Mouse (Mus musculus): ENCODE data around the gene Khdc3. TPM values are rescaled to one million over a fixed set of nuclear protein-coding genes. Genes with fewer than 3 reads are reported as not detected.

Khdc3 gene
- polyA plus RNA-seq, 1 experiment, result 2.2 TPM

DNA sequence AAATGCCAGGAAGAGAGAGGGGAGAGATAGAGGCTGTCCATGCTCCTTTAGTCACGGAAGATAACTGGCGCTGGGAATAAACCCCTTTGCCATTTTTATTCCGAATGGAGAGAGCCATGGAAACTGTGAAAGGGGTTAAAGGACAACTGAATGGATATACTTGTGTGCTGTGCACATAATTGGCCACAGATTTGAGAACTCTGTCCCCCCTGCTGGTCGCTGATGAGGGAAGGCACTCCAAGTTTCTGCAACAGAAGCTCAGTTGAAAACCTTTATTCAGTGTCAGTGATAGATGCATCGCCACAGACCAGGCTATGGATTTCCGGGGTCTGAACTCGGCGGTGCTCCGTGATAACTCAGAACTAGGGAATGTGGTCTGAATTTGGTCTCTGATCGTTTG lies 11.5 kb upstream of the Khdc3 start:
- peak overlapping the region; percentile 81 for H3K27ac ChIP-seq (ENCODE audit: control insufficient read depth, insufficient read depth, low read length)
- DNase-seq, result no peak
- no peaks in the 10 kb centered on the region for H3K36me3 ChIP-seq (ENCODE audit: control insufficient read depth, insufficient read depth, low read length)
- WGBS, result 83% methylated on average over 10 of the region's 10 CpGs
- TF ChIP-seq CTCF (IDR thresholded peaks at IDR 0.05; ENCODE audit: borderline replicate concordance, control insufficient read depth, extremely low read depth, insufficient read depth, low read length, poor library complexity) (no peak), POLR2A (IDR thresholded peaks at IDR 0.05; ENCODE audit: control insufficient read depth, extremely low read depth, insufficient read depth, low read length, poor library complexity) (no peak)
- H3K27me3 ChIP-seq (ENCODE audit: control insufficient read depth, insufficient read depth, low read length), result no peaks in the 10 kb centered on the region
- H3K4me3 ChIP-seq (ENCODE audit: control insufficient read depth, insufficient read depth, low read length), result no peak overlapping the region
- H3K4me1 ChIP-seq (replicated peaks; ENCODE audit: control insufficient read depth, insufficient read depth, low read length), result peaks cover 48% of the 10 kb centered on the region

DNA sequence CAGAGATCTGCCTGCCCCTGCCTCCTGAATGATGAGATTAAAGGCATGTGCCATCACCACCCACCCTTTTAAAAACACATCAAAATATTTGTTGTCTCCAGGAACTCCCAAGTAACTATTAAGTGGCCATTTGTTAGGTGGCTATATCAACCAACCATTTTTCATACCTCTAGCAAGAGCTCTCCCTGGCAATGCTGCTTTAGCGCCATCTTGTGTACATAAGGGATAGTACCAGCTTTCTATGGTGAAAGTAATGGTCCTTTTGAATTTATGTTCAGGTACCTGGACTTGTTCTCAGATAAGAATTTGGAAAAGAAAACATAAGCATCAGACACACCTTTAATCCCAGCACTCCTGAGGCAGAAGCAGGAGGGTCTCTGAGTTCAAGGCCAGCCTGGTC lies 9.9 kb upstream of the Khdc3 start:
- no peak for TF ChIP-seq POLR2A (IDR thresholded peaks at IDR 0.05; ENCODE audit: control insufficient read depth, extremely low read depth, insufficient read depth, low read length, poor library complexity)
- no peak for TF ChIP-seq CTCF (IDR thresholded peaks at IDR 0.05; ENCODE audit: borderline replicate concordance, control insufficient read depth, extremely low read depth, insufficient read depth, low read length, poor library complexity)
- Histone ChIP-seq H3K36me3 (ENCODE audit: control insufficient read depth, insufficient read depth, low read length) (no peaks in the 10 kb centered on the region), H3K4me1 (replicated peaks; ENCODE audit: control insufficient read depth, insufficient read depth, low read length) (peaks cover 37% of the 10 kb centered on the region), H3K4me3 (ENCODE audit: control insufficient read depth, insufficient read depth, low read length) (no peak overlapping the region), H3K27me3 (ENCODE audit: control insufficient read depth, insufficient read depth, low read length) (no peaks in the 10 kb centered on the region), H3K27ac (ENCODE audit: control insufficient read depth, insufficient read depth, low read length) (no peak overlapping the region)
- WGBS, result 4% methylated on average over 1 of the region's 1 CpGs
- DNase-seq, result peak; percentile 49

DNA sequence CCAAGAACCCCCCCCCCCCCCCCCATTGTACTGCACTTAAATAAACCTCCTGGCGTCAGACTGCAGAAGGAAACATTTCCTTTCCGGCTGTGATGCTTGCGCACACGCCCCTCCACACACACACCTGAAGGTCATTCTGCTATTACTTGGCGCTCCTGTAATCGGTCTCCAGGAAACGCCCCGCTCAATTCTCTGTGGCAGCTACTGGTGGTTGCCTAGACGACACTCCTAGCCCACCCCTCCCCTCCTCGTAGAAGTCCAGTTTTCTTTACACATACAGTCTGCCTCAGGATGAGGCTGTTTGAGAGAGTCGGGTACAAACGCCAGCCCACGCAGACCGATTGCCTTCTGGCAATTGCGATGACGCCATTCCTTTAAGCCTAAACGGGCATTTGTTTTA lies 7.1 kb upstream of the Khdc3 start:
- Histone ChIP-seq H3K27me3 (ENCODE audit: control insufficient read depth, insufficient read depth, low read length) (no peaks in the 10 kb centered on the region), H3K4me1 (replicated peaks; ENCODE audit: control insufficient read depth, insufficient read depth, low read length) (peaks cover 16% of the 10 kb centered on the region), H3K27ac (ENCODE audit: control insufficient read depth, insufficient read depth, low read length) (no peak overlapping the region), H3K36me3 (ENCODE audit: control insufficient read depth, insufficient read depth, low read length) (no peaks in the 10 kb centered on the region), H3K4me3 (ENCODE audit: control insufficient read depth, insufficient read depth, low read length) (no peak overlapping the region)
- TF ChIP-seq CTCF (IDR thresholded peaks at IDR 0.05; ENCODE audit: borderline replicate concordance, control insufficient read depth, extremely low read depth, insufficient read depth, low read length, poor library complexity), result no peak
- TF ChIP-seq POLR2A (IDR thresholded peaks at IDR 0.05; ENCODE audit: control insufficient read depth, extremely low read depth, insufficient read depth, low read length, poor library complexity), result no peak
- WGBS, result 93% methylated on average over 17 of the region's 17 CpGs
- no peak for DNase-seq

DNA sequence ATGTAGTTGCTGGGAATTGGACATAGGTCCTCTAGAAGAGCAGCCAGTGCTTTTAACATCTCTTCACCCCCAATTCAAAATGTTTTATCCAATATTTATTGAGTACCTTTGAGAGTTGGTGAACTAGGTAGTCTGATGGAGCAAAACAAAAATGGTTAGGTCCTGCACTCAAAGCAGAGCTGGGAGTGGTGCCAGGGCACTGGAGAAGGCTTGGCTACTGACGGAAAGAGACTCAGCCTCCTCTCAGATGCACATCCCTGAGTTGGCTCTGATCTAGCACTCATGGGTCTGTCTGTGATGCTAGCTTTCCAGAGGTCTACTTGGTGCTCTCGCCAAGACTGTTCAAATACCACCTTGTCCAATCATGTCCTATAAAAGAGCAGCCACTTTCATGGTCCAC lies 3.7 kb upstream of the Khdc3 start:
- DNase-seq, result no peak
- Histone ChIP-seq H3K4me1 (replicated peaks; ENCODE audit: control insufficient read depth, insufficient read depth, low read length) (peaks cover 7% of the 10 kb centered on the region), H3K27ac (ENCODE audit: control insufficient read depth, insufficient read depth, low read length) (no peak overlapping the region), H3K4me3 (ENCODE audit: control insufficient read depth, insufficient read depth, low read length) (no peak overlapping the region), H3K27me3 (ENCODE audit: control insufficient read depth, insufficient read depth, low read length) (no peaks in the 10 kb centered on the region), H3K36me3 (ENCODE audit: control insufficient read depth, insufficient read depth, low read length) (no peaks in the 10 kb centered on the region)
- TF ChIP-seq POLR2A (IDR thresholded peaks at IDR 0.05; ENCODE audit: control insufficient read depth, extremely low read depth, insufficient read depth, low read length, poor library complexity), result no peak
- no peak for TF ChIP-seq CTCF (IDR thresholded peaks at IDR 0.05; ENCODE audit: borderline replicate concordance, control insufficient read depth, extremely low read depth, insufficient read depth, low read length, poor library complexity)
- 88% methylated on average over 2 of the region's 2 CpGs for WGBS

DNA sequence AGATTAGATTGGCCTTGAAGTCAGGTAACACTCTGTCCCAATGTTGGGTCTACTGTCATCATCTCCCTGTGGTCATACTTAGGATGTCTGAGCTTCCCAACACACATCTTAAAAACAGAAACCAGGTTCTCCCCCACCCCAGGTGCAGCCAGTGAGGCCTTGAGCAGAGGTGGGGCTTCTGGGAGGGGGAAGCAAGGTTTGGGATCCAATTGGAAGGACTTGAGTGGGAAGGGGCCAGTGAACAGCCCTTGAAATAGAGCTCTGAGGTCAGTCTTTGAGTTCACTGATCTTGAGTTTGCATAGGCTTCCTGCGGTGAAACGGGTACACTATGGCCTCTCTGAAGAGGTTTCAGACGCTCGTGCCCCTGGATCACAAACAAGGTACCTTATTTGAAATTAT lies 545 bp downstream of the Khdc3 start, which contains the start of gene Gm20509:
Gm20509 (plus strand) TSS at position 290 of the 400 bp plus-strand sequence.
- 98% methylated on average over 4 of the region's 4 CpGs for whole genome bisulfite sequencing
- H3K36me3 ChIP-seq (ENCODE audit: control insufficient read depth, insufficient read depth, low read length), result no peaks in the 10 kb centered on the region
- TF ChIP-seq POLR2A (IDR thresholded peaks at IDR 0.05; ENCODE audit: control insufficient read depth, extremely low read depth, insufficient read depth, low read length, poor library complexity), result no peak
- TF ChIP-seq CTCF (IDR thresholded peaks at IDR 0.05; ENCODE audit: borderline replicate concordance, control insufficient read depth, extremely low read depth, insufficient read depth, low read length, poor library complexity), result no peak
- H3K27ac ChIP-seq (ENCODE audit: control insufficient read depth, insufficient read depth, low read length), result no peak within 1 kb of the TSS
- H3K4me1 ChIP-seq (replicated peaks; ENCODE audit: control insufficient read depth, insufficient read depth, low read length), result peaks cover 11% of the 10 kb centered on the region
- H3K27me3 ChIP-seq (ENCODE audit: control insufficient read depth, insufficient read depth, low read length), result no peaks in the 10 kb centered on the region; the same call in 1 of the 2 replicates
- no peak within 1 kb of the TSS for H3K4me3 ChIP-seq (ENCODE audit: control insufficient read depth, insufficient read depth, low read length)
- no peak for DNase-seq

DNA sequence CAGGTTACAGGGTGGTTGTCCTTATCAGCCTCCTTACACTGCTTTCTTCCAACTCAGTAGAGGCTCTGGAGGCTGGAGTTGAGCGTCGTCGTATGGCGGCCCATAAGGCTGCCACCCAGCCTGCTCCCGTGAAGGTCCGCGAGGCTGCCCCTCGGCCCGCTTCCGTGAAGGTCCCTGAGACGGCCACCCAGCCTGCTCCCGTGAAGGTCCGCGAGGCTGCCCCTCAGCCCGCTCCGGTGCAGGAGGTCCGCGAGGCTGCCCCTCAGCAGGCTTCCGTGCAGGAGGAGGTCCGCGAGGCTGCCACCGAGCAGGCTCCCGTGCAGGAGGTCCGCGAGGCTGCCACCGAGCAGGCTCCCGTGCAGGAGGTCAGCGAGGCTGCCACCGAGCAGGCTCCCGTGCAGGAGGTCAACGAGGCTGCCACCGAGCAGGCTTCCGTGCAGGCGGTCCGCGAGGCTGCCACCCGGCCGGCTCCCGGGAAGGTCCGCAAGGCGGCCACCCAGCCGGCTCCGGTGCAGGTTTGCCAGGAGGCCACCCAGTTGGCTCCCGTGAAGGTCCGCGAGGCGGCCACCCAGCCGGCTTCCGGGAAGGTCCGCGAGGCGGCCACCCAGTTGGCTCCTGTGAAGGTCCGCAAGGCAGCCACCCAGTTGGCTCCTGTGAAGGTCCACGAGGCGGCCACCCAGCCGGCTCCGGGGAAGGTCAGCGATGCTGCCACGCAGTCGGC lies 1.7 kb downstream of the Khdc3 start:
- 23% methylated on average over 60 of the region's 60 CpGs for WGBS
- Histone ChIP-seq H3K27me3 (ENCODE audit: control insufficient read depth, insufficient read depth, low read length) (no peaks in the 10 kb centered on the region; the same call in 1 of the 2 replicates), H3K4me1 (replicated peaks; ENCODE audit: control insufficient read depth, insufficient read depth, low read length) (peaks cover 6% of the 10 kb centered on the region), H3K36me3 (ENCODE audit: control insufficient read depth, insufficient read depth, low read length) (no peaks in the 10 kb centered on the region), H3K4me3 (ENCODE audit: control insufficient read depth, insufficient read depth, low read length) (no peak overlapping the region), H3K27ac (ENCODE audit: control insufficient read depth, insufficient read depth, low read length) (no peak overlapping the region)
- TF ChIP-seq CTCF (IDR thresholded peaks at IDR 0.05; ENCODE audit: borderline replicate concordance, control insufficient read depth, extremely low read depth, insufficient read depth, low read length, poor library complexity) (no peak), POLR2A (IDR thresholded peaks at IDR 0.05; ENCODE audit: control insufficient read depth, extremely low read depth, insufficient read depth, low read length, poor library complexity) (no peak)
- no peak for DNase-seq
